Mouse (Mus musculus) kidney, postnatal 4 days (tissue): ENCODE results near the gene Tnfaip2.
A peak's percentile ranks its signal among the peaks of the same experiment; 100 is the strongest.

ENCODE experiments used
- DNase-seq, 2 experiments: peaks; one replicate each; pipeline ENCODE4 v3.0.0; 2021; ENCODE audit warnings: mixed read lengths in 2 of 2

Tnfaip2 gene

GRCm38 (mm10) chr12:111478924-111479323, 36.7 kb downstream of the Tnfaip2 start:
- no peak for DNase-seq

- DNase-seq, result peak; percentile 81
Measured at GRCm38 (mm10) chr12:111479917-111480316, 37.6 kb downstream of the Tnfaip2 start.

GRCm38 (mm10) chr12:111485046-111485651, 42.9 kb downstream of the Tnfaip2 start:
- DNase-seq, result peak; percentile 57 to 73

GRCm38 (mm10) chr12:111485652-111486306, 43.5 kb downstream of the Tnfaip2 start, which contains the start of gene Gm266:
TSS of gene Gm266 (minus strand) at chr12:111485823.
- DNase-seq, result peak; percentile 78 to 85

- DNase-seq, result peak; percentile 55 to 72
Measured at GRCm38 (mm10) chr12:111486455-111486854, 44.2 kb downstream of the Tnfaip2 start.

GRCm38 (mm10) chr12:111489261-111489865, 47.1 kb downstream of the Tnfaip2 start:
- DNase-seq, result peak; percentile 44 to 68

- no peak for DNase-seq
Measured at GRCm38 (mm10) chr12:111494931-111495330, 52.7 kb downstream of the Tnfaip2 start.

GRCm38 (mm10) chr12:111497076-111497475, 54.8 kb downstream of the Tnfaip2 start:
- DNase-seq, result peak in 1 of 2 experiments; percentile 60

GRCm38 (mm10) chr12:111499617-111500016, 57.3 kb downstream of the Tnfaip2 start:
- DNase-seq, result no peak

- DNase-seq, result no peak
Measured at GRCm38 (mm10) chr12:111500725-111501124, 58.5 kb downstream of the Tnfaip2 start.

GRCm38 (mm10) chr12:111503063-111503567, 60.8 kb downstream of the Tnfaip2 start:
- DNase-seq, result no peak

GRCm38 (mm10) chr12:111503571-111503970, 61.3 kb downstream of the Tnfaip2 start:
- DNase-seq, result no peak
